Mouse (Mus musculus) R1 (cell line): ENCODE results near the gene Atcay.

ENCODE experiments used
- DNase-seq: peaks from one replicate; pipeline ENCODE4 v3.0.0-alpha.2; 2018; ENCODE audit warnings: low read depth, low spot score

The Atcay gene

GRCm38 (mm10) chr10:81230438-81231332 is at the start of gene Atcay:
TSS of gene Atcay (minus strand) at chr10:81230833.
- DNase-seq, result peak; percentile 71

- DNase-seq, result peak; percentile 91
These were observed 48.9 kb upstream of the Atcay start for GRCm38 (mm10) chr10:81279496-81279895.

GRCm38 (mm10) chr10:81277676-81278075 is 47.0 kb upstream of the Atcay start:
- no peak for DNase-seq

GRCm38 (mm10) chr10:81273842-81274241 is 43.2 kb upstream of the Atcay start:
- DNase-seq, result no peak

GRCm38 (mm10) chr10:81272356-81272755 is 41.7 kb upstream of the Atcay start:
- DNase-seq, result no peak

GRCm38 (mm10) chr10:81268643-81269412 is 38.2 kb upstream of the Atcay start:
- DNase-seq, result no peak

GRCm38 (mm10) chr10:81268056-81268455 is 37.4 kb upstream of the Atcay start:
- DNase-seq, result peak; percentile 90

- DNase-seq, result peak; percentile 96
These were observed 35.8 kb upstream of the Atcay start, which contains the start of the genes Mrpl54 and Apba3 for GRCm38 (mm10) chr10:81266211-81267105. TSS of gene Mrpl54 (minus strand) at chr10:81266934. TSS of gene Apba3 (plus strand) at chr10:81266960.

GRCm38 (mm10) chr10:81265540-81265939 is 34.9 kb upstream of the Atcay start:
- no peak for DNase-seq

GRCm38 (mm10) chr10:81261025-81261424 is 30.4 kb upstream of the Atcay start:
- no peak for DNase-seq

- no peak for DNase-seq
These were observed 28.7 kb upstream of the Atcay start for GRCm38 (mm10) chr10:81259225-81259884.

GRCm38 (mm10) chr10:81257158-81258039 is 26.8 kb upstream of the Atcay start:
- DNase-seq, result peak; percentile 33

GRCm38 (mm10) chr10:81254886-81255285 is 24.3 kb upstream of the Atcay start:
- DNase-seq, result no peak

GRCm38 (mm10) chr10:81252424-81253419 is 22.1 kb upstream of the Atcay start, which contains the start of gene Matk:
TSS of gene Matk (plus strand) at chr10:81252935.
- DNase-seq, result peak; percentile 68

- no peak for DNase-seq
These were observed 18.8 kb upstream of the Atcay start for GRCm38 (mm10) chr10:81249442-81249841.

- no peak for DNase-seq
These were observed 17.2 kb upstream of the Atcay start for GRCm38 (mm10) chr10:81247804-81248203.

- no peak for DNase-seq
These were observed 14.5 kb upstream of the Atcay start for GRCm38 (mm10) chr10:81245166-81245565.

GRCm38 (mm10) chr10:81244595-81244994 is 14.0 kb upstream of the Atcay start:
- DNase-seq, result peak; percentile 69
